Mouse (Mus musculus) limb, embryonic 13.5 days (tissue): Measurements from ENCODE around the gene Bcat2. TPM values are rescaled to one million over a fixed set of nuclear protein-coding genes. Genes with fewer than 3 reads are reported as not detected.
"Not testable (repeated sequence)": the region's sequence is repeated elsewhere in the genome, so short reads cannot be mapped to it uniquely, and the experiment has no call there.

ENCODE experiments used
- ATAC-seq: fragments of 200-750 bp; cut with Nextera tagmentation; 2 replicates; pipeline ENCODE4 v1.8.0; 2017; ENCODE audit warnings: low read depth, moderate number of reproducible peaks, moderate TSS enrichment; ENCODE audit not compliant: low FRiP score
- H3K27ac ChIP-seq: fragments of 300-500 bp; sonication (generic); 2 replicates; pipeline ENCODE4 v1.5.1; 2015; ENCODE audit warnings: inconsistent platforms, mild to moderate bottlenecking, moderate library complexity
- H3K27me3 ChIP-seq: fragments of 300-500 bp; sonication (generic); 2 replicates; pipeline ENCODE4 v1.6.1; 2015; ENCODE audit warnings: mild to moderate bottlenecking, inconsistent platforms
- H3K36me3 ChIP-seq: fragments of 300-500 bp; sonication (generic); 2 replicates; pipeline ENCODE4 v1.6.1; 2015; ENCODE audit warnings: inconsistent platforms, mild to moderate bottlenecking, moderate library complexity
- H3K4me1 ChIP-seq: fragments of 300-500 bp; sonication (generic); 2 replicates; pipeline ENCODE4 v1.6.1; 2015; ENCODE audit warnings: inconsistent platforms
- H3K4me2 ChIP-seq: fragments of 300-500 bp; sonication (generic); replicated peaks from 2 replicates; pipeline ENCODE4 v1.6.1; 2015; ENCODE audit warnings: inconsistent platforms, mild to moderate bottlenecking, moderate library complexity
- H3K4me3 ChIP-seq: fragments of 300-500 bp; sonication (generic); 2 replicates; pipeline ENCODE4 v1.5.1; 2015; ENCODE audit warnings: moderate library complexity, mild to moderate bottlenecking, inconsistent platforms
- H3K9ac ChIP-seq: fragments of 300-500 bp; sonication (generic); 2 replicates; pipeline ENCODE4 v1.6.1; 2015; ENCODE audit warnings: mild to moderate bottlenecking, inconsistent platforms
- H3K9me3 ChIP-seq: fragments of 300-500 bp; sonication (generic); 2 replicates; pipeline ENCODE4 v1.6.1; 2016; ENCODE audit warnings: inconsistent platforms
- WGBS: fragments of 180-500 bp; shearing (Covaris S2); methylation state at CpG from one replicate; pipeline ENCODE4 v1.1.7; 2015; 5-methylcytosine and 5-hydroxymethylcytosine counted together
- polyA plus RNA-seq: library from polyadenylated mRNA; unstranded; fragments of >200 nt; fragmentation: Nextera tagmentation; extraction: Ambion mirVana; gene quantifications from 2 replicates; pipeline ENCODE4 v1.2.1, GENCODE M21; 2015

The Bcat2 gene
- 55.7 and 59.5 TPM in 2 replicates for polyA plus RNA-seq

DNA sequence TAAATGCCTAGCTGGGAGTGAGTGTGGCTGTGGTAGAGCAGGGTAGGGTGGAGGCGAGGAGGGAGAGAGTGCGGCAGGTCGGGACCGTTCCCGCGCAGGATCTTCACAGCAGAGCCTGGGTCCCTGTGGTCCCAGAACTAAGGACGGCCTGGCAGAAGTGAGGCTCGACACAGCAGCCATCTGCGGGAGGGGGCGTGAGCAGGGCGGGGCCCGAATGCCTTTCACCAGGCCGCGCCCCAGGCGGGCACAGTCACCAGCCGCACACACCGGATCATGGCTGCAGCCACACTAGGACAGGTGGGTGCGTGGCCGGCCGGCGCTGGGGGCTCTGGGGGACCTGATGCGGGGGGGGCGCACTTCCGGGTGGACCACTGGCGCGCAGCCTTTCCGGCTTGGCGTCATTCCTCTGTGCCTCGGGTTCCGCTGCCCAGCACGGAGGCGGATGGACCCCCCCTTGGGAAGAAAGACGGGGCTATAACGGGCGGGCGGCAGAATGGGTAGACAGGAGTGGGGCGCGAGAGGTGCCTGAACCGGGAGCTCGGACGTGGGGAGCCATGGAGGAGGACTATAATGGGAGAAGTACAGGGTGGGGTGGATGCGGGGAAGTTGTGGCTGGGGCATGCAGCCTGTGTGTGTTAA, at the start of gene Bcat2:
TSS of gene Bcat2 (plus strand) at position 51 of the 639 bp plus-strand sequence.
- peak; percentile 67 for ATAC-seq
- Histone ChIP-seq H3K9ac (peak within 1 kb of the TSS; percentile 80), H3K27me3 (no peaks in the 10 kb centered on the region), H3K4me1 (peaks cover 34% of the 10 kb centered on the region), H3K36me3 (0 out of 2 replicates have a peak, but pooled peaks cover 5% of the 10 kb centered on the region), H3K9me3 (no peaks in the 10 kb centered on the region), H3K4me2 (peak within 1 kb of the TSS; percentile 77), H3K27ac (peak within 1 kb of the TSS; percentile 91), H3K4me3 (peak within 1 kb of the TSS; percentile 61)
- WGBS = under 1% methylated on average over 37 of the region's 42 CpGs

DNA sequence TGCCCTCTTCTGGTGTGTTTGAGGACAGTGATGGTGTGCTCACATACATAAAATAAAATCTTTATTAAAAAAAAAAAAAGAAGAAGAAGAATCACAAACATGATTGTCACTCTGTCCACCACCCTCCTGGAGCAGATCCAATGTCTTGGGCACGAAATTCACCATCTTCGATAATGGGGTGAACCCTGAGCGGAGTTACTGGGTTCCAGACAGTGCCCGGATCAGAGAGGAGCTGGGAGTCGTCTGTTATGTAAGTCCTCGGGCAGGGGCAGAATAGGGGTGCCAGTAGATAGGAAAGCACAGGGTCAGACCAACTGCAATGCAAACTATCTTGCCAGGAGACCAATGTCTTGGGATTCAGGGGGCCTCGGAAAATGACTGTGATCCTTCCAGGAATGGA, 49.3 kb upstream of the Bcat2 start:
- Histone ChIP-seq H3K27me3 (no peaks in the 10 kb centered on the region), H3K4me3 (no peak overlapping the region), H3K36me3 (peaks cover 16% of the 10 kb centered on the region), H3K27ac (no peak overlapping the region), H3K9me3 (no peaks in the 10 kb centered on the region), H3K4me2 (no peak overlapping the region), H3K9ac (no peak overlapping the region), H3K4me1 (peaks cover 45% of the 10 kb centered on the region)
- ATAC-seq = no peak
- WGBS = 94% methylated on average over 7 of the region's 7 CpGs

DNA sequence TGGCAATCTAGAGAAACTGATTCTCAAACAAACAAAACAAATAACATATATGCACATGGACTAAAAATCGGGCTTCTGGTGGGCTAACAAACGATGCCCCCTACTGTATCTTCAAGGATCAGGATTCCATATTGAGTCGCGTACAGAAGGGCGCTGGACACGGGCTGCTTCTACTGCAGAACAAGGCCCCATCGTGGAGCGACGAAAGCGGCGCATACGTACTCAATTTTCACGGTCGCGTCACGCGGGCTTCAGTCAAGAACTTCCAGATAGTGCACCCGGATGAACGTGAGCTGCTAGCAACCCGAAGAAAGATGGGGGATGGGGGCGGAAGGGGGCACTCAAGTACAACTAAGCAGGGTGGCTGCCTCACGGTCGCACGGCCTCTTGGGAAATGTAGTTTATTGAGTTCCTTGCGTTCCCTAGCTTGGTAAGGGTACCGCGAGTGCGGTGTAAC, 48.2 kb upstream of the Bcat2 start:
- Histone ChIP-seq H3K36me3 (peaks cover 16% of the 10 kb centered on the region), H3K27ac (peak overlapping the region; percentile 83), H3K4me2 (peak overlapping the region; percentile 59), H3K4me3 (peak overlapping the region; percentile 51), H3K9ac (peak overlapping the region; percentile 63), H3K27me3 (no peaks in the 10 kb centered on the region), H3K4me1 (peaks cover 46% of the 10 kb centered on the region), H3K9me3 (no peaks in the 10 kb centered on the region)
- under 1% methylated on average over 28 of the region's 28 CpGs for WGBS
- peak; percentile 57 for ATAC-seq

DNA sequence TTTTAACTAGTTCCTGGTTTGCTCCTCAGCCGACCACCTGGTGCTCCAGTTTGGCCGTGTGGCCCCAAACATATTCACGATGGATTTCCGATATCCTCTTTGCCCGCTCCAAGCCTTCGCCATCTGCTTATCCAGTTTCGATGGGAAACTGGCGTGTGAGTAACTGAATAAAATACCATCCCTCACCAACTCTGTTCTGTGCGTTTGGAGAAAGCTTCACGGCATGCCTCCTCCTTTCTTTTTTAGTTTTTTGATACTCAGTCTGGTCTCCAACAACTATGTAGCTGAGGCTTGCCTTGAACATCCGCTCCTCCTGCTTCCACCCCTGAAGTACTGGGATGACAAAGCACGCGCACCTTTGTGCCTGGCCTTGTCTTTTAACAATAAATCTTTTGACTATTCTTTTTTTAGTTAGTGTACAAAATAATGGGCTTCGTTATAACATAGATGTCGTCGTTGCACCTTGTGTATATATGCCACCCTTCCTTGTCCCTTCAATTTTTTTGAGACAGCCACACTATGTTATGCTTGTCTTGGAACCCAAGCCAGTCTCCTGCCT, 47.7 kb upstream of the Bcat2 start:
- Histone ChIP-seq H3K4me3 (peak overlapping the region; percentile 51), H3K36me3 (peaks cover 16% of the 10 kb centered on the region), H3K4me1 (peaks cover 48% of the 10 kb centered on the region), H3K4me2 (peak overlapping the region; percentile 59), H3K27ac (peak overlapping the region; percentile 83; the same call in 1 of the 2 replicates), H3K27me3 (no peaks in the 10 kb centered on the region), H3K9ac (peak overlapping the region; percentile 63; the same call in 1 of the 2 replicates), H3K9me3 (no peaks in the 10 kb centered on the region)
- ATAC-seq = no peak
- WGBS = 55% methylated on average over 16 of the region's 16 CpGs

DNA sequence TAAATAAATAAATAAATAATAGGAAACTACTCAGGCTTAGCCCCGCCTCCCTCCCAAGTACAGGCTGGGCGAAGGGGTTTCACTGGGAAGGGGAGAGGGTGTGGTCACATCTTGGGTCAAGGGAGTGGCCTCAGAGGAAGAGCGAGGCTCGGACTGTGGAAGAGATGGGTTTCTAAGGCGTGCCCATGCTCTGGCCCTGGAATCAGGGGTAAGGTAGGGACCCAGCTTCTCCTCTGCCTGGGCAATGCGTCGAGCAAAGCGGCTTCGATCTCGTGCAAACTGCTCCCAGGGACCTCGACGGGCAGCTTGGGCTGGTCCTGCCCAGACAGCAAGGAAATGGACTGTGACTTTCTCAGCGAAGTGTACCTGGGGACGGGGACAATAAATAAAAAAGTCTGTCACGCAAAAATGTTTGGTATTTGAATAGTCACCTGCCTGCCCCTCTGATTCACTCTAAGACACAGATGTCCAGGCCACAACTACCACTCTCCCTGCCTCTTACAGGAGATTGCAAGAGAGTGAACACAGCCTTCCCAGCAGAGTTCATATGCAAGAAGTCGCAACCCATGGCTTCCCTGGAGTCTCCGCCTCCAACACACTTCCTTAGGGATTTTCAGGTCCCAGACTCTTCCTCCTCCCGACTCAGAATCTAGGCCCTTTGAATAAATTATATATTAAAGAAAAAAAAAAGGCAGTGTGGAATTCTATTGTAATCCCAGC, 46.8 kb upstream of the Bcat2 start:
- no peak overlapping the region; the same call in 1 of the 2 replicates for H3K27ac ChIP-seq
- peak overlapping the region; percentile 50 for H3K9ac ChIP-seq
- H3K27me3 ChIP-seq = no peaks in the 10 kb centered on the region
- H3K4me1 ChIP-seq = peaks cover 48% of the 10 kb centered on the region
- ATAC-seq = no peak
- H3K4me3 ChIP-seq = peak overlapping the region; percentile 17
- H3K9me3 ChIP-seq = no peaks in the 10 kb centered on the region
- 65% methylated on average over 18 of the region's 18 CpGs for WGBS
- peaks cover 16% of the 10 kb centered on the region for H3K36me3 ChIP-seq
- H3K4me2 ChIP-seq = peak overlapping the region; percentile 45

DNA sequence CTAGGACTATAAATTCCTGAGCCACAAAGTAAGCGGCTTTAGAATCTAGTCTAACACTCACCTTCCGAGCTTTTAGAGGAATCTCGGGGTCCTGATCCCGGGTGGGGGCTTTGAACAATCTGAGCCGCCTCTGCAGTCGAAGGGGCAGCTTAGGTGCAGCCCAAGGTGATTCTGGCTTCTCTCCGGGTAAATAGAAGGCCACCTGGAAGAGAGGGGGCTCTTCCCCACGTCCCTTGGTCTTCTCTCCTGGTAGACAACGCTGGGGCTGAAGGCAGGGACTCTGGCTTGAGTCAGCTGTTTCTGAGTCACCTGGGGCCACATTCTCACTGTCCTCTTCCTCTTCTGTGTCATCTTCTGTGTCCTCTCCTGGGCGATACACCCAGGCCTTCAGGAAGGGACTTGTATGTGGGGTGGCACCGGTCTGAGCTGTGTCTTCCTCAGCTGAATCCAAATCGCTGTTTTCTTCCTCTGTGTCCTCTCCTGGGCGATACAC, 46.2 kb upstream of the Bcat2 start:
- H3K36me3 ChIP-seq = peaks cover 16% of the 10 kb centered on the region
- H3K27me3 ChIP-seq = no peaks in the 10 kb centered on the region
- no peak overlapping the region; the same call in 1 of the 2 replicates for H3K27ac ChIP-seq
- WGBS = 81% methylated on average over 13 of the region's 13 CpGs
- peak overlapping the region; percentile 17 for H3K4me3 ChIP-seq
- H3K9ac ChIP-seq = peak overlapping the region; percentile 50; the same call in 1 of the 2 replicates
- H3K4me1 ChIP-seq = peaks cover 48% of the 10 kb centered on the region
- H3K4me2 ChIP-seq = peak overlapping the region; percentile 45
- no peak for ATAC-seq
- no peaks in the 10 kb centered on the region for H3K9me3 ChIP-seq

DNA sequence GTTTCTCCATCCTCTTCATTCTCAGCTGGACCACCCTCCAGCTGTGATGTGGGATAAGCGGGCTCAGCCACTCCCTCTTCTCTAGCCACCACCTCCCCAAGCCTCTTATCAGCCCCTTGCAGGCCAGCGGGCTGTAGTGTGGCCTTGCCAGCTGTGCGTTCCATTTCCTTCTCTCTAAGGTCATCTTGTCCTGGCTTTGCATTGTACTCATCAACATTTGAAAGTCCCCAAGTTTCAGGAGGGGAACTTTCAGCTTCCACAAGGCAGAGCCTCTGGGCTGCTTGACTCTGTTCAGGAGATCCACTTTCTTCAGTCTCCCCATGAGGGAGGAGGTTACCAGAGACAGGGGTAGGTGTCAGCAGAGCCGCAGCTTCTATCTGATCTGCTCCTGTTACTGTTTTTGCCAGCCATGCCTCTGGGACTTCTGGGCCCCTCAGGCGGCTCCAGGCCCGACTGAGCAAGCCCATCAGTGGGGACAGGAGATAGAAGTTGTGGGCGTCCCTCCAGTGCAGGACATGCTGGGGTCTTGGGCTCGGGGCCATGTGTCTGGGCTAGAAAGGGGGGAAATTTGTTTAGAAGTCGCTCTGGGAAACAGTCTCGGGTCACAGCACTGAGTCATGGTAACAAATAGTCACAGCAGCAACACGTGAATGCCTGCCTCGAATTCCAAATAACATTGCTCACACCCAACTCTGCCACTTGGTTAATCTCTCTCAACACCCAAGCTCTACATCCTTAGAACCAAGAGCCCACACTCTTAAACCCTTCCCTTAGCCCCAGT, 44.9 kb upstream of the Bcat2 start:
- Histone ChIP-seq H3K27ac (peak overlapping the region; percentile 91; the same call in 1 of the 2 replicates), H3K4me2 (peak overlapping the region; percentile 85), H3K9ac (peak overlapping the region; percentile 90), H3K4me3 (peak overlapping the region; percentile 86), H3K36me3 (peaks cover 16% of the 10 kb centered on the region), H3K4me1 (peaks cover 41% of the 10 kb centered on the region), H3K27me3 (no peaks in the 10 kb centered on the region), H3K9me3 (no peaks in the 10 kb centered on the region)
- WGBS = 24% methylated on average over 12 of the region's 12 CpGs
- ATAC-seq = no peak

DNA sequence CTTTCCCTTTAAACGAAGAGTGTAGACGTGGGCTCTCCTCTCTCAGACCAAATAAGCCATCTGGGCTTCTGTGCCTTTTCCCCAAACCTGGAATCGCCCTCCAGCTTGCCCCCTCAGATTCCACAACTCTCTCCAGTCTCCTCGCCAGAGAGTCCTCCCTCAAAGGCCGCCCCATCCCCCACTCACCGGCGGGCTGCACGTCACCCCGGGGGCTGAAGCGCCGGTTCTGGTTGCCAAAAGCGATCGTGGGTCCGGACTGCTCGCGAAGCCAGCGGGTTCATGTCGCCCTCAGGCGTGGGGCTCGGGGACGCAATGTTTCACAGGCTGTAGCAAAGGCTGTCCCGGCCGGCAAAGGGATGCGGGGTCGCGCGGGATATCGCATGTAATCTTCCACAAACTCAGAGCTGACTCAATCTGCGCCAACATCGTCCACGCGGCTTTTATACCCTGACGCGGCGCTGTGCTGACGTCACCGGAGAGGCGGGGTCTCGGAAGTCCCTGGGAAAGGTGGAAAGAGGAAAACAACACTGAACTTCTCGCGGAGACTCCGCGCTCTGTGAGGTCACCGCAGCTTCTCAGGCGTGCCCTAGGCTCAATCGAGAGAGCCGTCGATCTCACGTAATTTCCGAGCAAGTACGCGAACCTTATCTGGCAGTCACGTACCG, 44.0 kb upstream of the Bcat2 start, which contains the start of the genes Ppp1r15a and Plekha4:
TSS of gene Ppp1r15a (minus strand) at position 460 of the 665 bp plus-strand sequence.
TSS of gene Plekha4 (plus strand) at position 522 of the 665 bp plus-strand sequence.
- Histone ChIP-seq H3K27ac (peak within 1 kb of the TSS; percentile 91), H3K36me3 (peaks cover 16% of the 10 kb centered on the region), H3K4me1 (peaks cover 48% of the 10 kb centered on the region), H3K9ac (peak within 1 kb of the TSS; percentile 90), H3K4me2 (peak within 1 kb of the TSS; percentile 85), H3K27me3 (no peaks in the 10 kb centered on the region), H3K9me3 (no peaks in the 10 kb centered on the region), H3K4me3 (peak within 1 kb of the TSS; percentile 86)
- WGBS = under 1% methylated on average over 54 of the region's 54 CpGs
- ATAC-seq = peak; percentile 90

DNA sequence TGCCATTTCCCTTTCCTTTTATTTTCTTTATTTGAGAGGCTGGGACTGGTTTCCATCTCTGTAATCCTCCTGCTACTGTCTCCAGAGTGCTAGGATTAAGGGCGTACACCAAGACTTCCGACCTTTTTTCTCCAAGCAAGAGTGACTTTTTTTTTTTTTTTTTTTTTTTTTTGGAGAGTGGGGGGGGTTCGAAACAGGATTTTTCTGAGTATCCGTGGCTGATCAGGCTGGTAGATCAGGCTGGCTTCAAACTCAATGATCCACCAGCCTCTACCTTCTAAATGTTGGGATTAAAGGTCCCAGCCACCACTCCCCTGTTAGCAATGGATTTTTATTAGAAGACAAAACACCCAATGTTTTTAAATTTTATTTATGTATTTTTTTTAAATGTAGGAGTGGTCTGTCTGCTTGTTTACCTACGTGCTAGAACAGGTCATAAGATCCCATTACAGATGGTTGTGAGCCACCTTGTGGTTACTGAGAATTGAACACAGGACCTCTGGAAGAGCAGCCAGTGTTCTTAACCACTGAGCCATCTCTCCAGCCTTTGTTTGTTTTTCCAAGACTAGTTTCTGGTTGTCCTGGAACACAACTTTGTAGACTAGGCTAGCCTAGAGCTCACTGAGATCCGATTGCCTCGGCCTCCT, 43.4 kb upstream of the Bcat2 start:
- 21% methylated on average over 7 of the region's 7 CpGs for WGBS

DNA sequence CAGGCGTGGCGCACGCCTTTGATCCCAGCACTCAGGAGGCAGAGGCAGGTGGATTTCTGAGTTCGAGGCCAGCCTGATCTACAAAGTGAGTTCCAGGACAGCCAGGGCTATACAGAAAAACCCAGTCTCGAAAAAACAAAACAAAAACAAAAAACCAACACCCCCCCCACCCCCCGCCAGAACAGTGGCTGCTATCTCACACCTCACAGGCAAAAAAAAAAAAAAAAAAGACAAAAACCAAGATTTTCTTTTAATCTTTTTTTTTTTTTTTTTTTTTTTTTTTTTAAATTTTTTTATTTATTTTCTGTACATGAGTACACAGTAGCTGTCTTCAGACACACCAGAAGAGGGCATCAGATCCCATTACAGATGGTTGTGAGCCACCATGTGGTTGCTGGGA, 42.8 kb upstream of the Bcat2 start:
- not testable (repeated sequence) for H3K4me3 ChIP-seq, H3K27ac ChIP-seq, H3K9me3 ChIP-seq, ATAC-seq, H3K9ac ChIP-seq, H3K4me2 ChIP-seq, H3K27me3 ChIP-seq
- peaks cover 16% of the 10 kb centered on the region for H3K36me3 ChIP-seq
- H3K4me1 ChIP-seq = peaks cover 42% of the 10 kb centered on the region
- WGBS = 93% methylated on average over 6 of the region's 6 CpGs

More for the DNA sequence above, 43.4 kb upstream of the Bcat2 start:
- peaks cover 16% of the 10 kb centered on the region for H3K36me3 ChIP-seq
- peak overlapping the region; percentile 86 for H3K4me3 ChIP-seq
- peak overlapping the region; percentile 90 for H3K9ac ChIP-seq
- H3K4me1 ChIP-seq = peaks cover 43% of the 10 kb centered on the region
- no peaks in the 10 kb centered on the region for H3K9me3 ChIP-seq
- no peaks in the 10 kb centered on the region for H3K27me3 ChIP-seq
- peak overlapping the region; percentile 85 for H3K4me2 ChIP-seq
- ATAC-seq = 0 out of 2 replicates have a peak, but pooled peaks have one; percentile 8
- peak overlapping the region; percentile 91 for H3K27ac ChIP-seq
